Mouse (Mus musculus) intestine, postnatal 0 days (tissue): ENCODE measurements around the gene Smoc1. TPM values are rescaled to one million over a fixed set of nuclear protein-coding genes. Genes with fewer than 3 reads are reported as not detected.

ENCODE experiments used
- ATAC-seq: fragments of 200-750 bp; cut with Nextera tagmentation; 2 replicates; pipeline ENCODE4 v1.8.0; 2017; ENCODE audit warnings: mild to moderate bottlenecking, moderate TSS enrichment, moderate library complexity
- H3K27ac ChIP-seq: fragments of 300-500 bp; sonication (generic); 2 replicates; pipeline ENCODE4 v1.5.1; 2014; ENCODE audit warnings: mild to moderate bottlenecking, low read depth, low read length, moderate library complexity
- H3K27me3 ChIP-seq: fragments of 300-500 bp; sonication (generic); replicated peaks from 2 replicates; pipeline ENCODE4 v1.6.1; 2014; ENCODE audit warnings: low read length, mixed read lengths; ENCODE audit not compliant: control insufficient read depth, insufficient read depth
- H3K36me3 ChIP-seq: fragments of 300-500 bp; sonication (generic); 2 replicates; pipeline ENCODE4 v1.6.1; 2014; ENCODE audit warnings: mild to moderate bottlenecking, moderate library complexity; ENCODE audit not compliant: control insufficient read depth, insufficient read depth
- H3K4me1 ChIP-seq: fragments of 300-500 bp; sonication (generic); replicated peaks from 2 replicates; pipeline ENCODE4 v1.6.1; 2014; ENCODE audit warnings: antibody characterized with exemption, low read length, mixed read lengths; ENCODE audit not compliant: control insufficient read depth, insufficient read depth
- H3K4me2 ChIP-seq: fragments of 300-500 bp; sonication (generic); replicated peaks from 2 replicates; pipeline ENCODE4 v1.6.1; 2014; ENCODE audit warnings: low read depth, mild to moderate bottlenecking, moderate library complexity
- H3K4me3 ChIP-seq: fragments of 300-500 bp; sonication (generic); 2 replicates; pipeline ENCODE4 v1.5.1; 2014; ENCODE audit warnings: low read depth, low read length
- H3K9ac ChIP-seq: fragments of 300-500 bp; sonication (generic); 2 replicates; pipeline ENCODE4 v1.6.1; 2014; ENCODE audit warnings: mild to moderate bottlenecking, low read depth, low read length
- H3K9me3 ChIP-seq: fragments of 300-500 bp; sonication (generic); 2 replicates; pipeline ENCODE4 v1.6.1; 2016; ENCODE audit warnings: mixed run types; ENCODE audit not compliant: control insufficient read depth
- CTCF ChIP-seq: sonication (generic); IDR thresholded peaks from 2 replicates; pipeline ENCODE4 v1.5.1; 2016; ENCODE audit warnings: low read depth, mild to moderate bottlenecking, control low read depth, antibody characterized with exemption, moderate library complexity
- WGBS: fragments of 180-500 bp; shearing (Covaris S2); extraction: QIAGEN DNeasy Blood & Tissue Kit; methylation state at CpG from one replicate; pipeline ENCODE4 v1.1.7; 2014; 5-methylcytosine and 5-hydroxymethylcytosine counted together
- polyA plus RNA-seq: library from polyadenylated mRNA; unstranded; fragments of >200 nt; fragmentation: Nextera tagmentation; extraction: Ambion mirVana; gene quantifications from 2 replicates; pipeline ENCODE4 v1.2.1, GENCODE M21; 2015

Smoc1 gene
- polyA plus RNA-seq, 1 experiment from 2014 or later, result 3.9 TPM

DNA sequence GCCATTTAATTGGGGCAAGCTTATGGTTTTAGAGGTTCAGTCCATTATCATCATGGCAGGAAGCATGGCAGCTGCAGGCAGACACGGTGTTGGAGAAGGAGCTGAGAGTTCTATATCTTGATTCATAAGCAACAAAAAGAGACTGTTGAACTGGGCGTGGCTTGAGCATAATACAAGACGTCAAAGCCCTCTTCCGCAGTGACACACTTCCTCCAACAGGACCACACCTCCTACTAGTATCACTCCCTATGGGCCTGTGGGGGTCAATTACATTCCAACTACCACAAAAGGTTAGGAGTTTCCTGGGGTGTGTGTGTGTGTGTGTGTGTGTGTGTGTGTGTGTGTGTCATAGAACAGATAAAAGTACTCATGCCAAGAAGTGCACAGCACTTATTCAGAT is 25.7 kb upstream of the Smoc1 start:
- ATAC-seq, result no peak
- H3K36me3 ChIP-seq, result no peaks in the 10 kb centered on the region
- no peak overlapping the region for H3K4me2 ChIP-seq
- TF ChIP-seq CTCF, result no peak
- 0 out of 2 replicates have a peak, but pooled peaks cover 8% of the 10 kb centered on the region for H3K27me3 ChIP-seq
- no peak overlapping the region for H3K4me3 ChIP-seq
- 49% methylated on average over 4 of the region's 4 CpGs for WGBS
- H3K4me1 ChIP-seq, result no peaks in the 10 kb centered on the region
- H3K9me3 ChIP-seq, result no peaks in the 10 kb centered on the region
- no peak overlapping the region for H3K9ac ChIP-seq
- no peak overlapping the region for H3K27ac ChIP-seq

DNA sequence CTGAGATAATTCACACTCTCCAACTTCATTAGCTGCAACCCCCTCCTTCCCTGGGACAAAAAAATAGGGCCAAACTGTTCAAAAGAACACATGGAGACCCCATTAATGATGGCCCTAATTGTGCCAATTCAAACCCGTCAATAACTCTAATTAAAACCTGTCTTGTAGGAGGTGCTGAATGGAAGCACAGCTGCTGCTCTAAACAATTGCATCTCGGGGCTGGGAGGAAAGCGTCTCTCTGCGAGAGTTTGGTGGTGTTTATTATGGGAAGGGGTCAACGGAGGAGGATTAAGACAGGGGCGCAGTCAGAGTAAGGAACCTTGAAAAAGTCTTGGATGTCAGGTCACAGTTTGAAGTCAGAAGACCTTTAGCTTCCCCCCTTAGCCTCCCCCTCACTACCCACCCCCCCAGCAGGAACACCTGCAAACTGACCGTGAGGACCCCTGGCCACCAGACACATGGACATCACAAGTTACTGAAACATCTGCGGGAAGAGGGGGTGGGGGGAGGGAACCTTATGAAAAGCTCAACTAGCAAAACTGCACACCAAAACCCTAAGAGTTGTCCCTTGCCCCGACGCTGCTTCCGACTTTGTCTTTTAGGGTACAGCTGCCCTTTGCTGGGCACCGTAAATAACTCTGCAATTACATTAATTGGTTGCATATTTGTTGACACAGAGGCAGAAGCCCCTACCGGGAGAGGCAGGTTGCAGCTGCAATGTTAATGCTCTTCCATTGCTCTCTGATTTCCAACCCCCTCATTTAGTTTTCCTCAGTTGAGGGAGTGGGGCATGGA is 23.6 kb upstream of the Smoc1 start:
- no peaks in the 10 kb centered on the region for H3K4me1 ChIP-seq
- H3K9me3 ChIP-seq, result no peaks in the 10 kb centered on the region
- H3K4me3 ChIP-seq, result no peak overlapping the region
- no peak for ATAC-seq
- no peaks in the 10 kb centered on the region for H3K36me3 ChIP-seq
- no peak for TF ChIP-seq CTCF
- H3K4me2 ChIP-seq, result no peak overlapping the region
- 0 out of 2 replicates have a peak, but pooled peaks cover 8% of the 10 kb centered on the region for H3K27me3 ChIP-seq
- no peak overlapping the region for H3K9ac ChIP-seq
- H3K27ac ChIP-seq, result no peak overlapping the region
- 58% methylated on average over 13 of the region's 13 CpGs for WGBS

DNA sequence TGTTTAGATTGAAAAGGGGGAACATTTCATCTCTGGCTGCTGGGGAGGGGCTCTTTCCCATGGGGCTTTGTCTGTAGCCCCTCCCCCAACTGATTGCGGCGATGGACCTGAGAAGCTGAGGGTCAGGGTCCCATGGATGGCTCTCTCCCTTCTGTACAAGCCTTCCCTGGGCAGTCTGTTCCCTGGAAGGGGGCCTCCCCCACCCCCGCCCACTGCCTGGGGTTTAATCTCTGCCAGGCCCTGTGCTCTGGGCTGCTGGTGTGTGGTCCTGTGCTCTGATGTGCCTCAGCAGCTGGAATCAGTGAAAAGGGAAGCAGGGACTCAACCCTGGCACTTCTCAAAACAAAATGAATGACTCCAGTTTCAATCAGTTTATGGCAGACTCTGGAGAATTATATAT is 16.8 kb upstream of the Smoc1 start:
- ATAC-seq, result no peak

DNA sequence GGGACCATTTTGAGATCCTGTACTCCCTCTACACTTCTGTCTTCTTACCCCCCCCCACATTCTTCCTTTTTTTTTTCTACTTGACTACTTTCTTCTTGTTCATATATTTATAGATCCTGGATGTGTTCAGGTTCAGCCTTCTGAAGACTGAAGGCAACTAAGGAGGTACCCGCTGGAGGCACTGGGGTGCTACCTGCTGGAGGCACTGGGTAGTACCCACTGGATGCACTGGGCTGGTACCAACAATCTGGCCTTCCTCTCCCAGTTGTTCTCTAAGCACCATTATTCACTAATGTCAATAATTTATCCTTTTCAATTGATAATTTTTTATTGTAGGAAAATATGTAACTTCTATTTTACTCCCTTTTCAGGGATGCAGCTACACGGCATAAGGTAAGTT is 14.6 kb upstream of the Smoc1 start:
- H3K4me1 ChIP-seq, result no peaks in the 10 kb centered on the region
- WGBS, result 83% methylated on average over 2 of the region's 2 CpGs
- H3K36me3 ChIP-seq, result no peaks in the 10 kb centered on the region
- no peak overlapping the region for H3K27ac ChIP-seq
- no peaks in the 10 kb centered on the region for H3K27me3 ChIP-seq
- H3K4me2 ChIP-seq, result no peak overlapping the region
- no peak overlapping the region for H3K4me3 ChIP-seq
- no peak for ATAC-seq
- H3K9ac ChIP-seq, result no peak overlapping the region
- H3K9me3 ChIP-seq, result no peaks in the 10 kb centered on the region
- TF ChIP-seq CTCF, result 0 out of 2 replicates have a peak, but pooled peaks have one; percentile 15

More for the DNA sequence above, 16.8 kb upstream of the Smoc1 start:
- no peak overlapping the region for H3K9ac ChIP-seq
- WGBS, result 20% methylated on average over 3 of the region's 3 CpGs
- TF ChIP-seq CTCF, result no peak
- no peaks in the 10 kb centered on the region for H3K27me3 ChIP-seq
- no peaks in the 10 kb centered on the region for H3K9me3 ChIP-seq
- 0 out of 2 replicates have a peak overlapping the region, but pooled peaks have one; percentile 13 for H3K4me2 ChIP-seq
- H3K36me3 ChIP-seq, result no peaks in the 10 kb centered on the region
- H3K4me1 ChIP-seq, result no peaks in the 10 kb centered on the region
- no peak overlapping the region for H3K27ac ChIP-seq
- no peak overlapping the region for H3K4me3 ChIP-seq

DNA sequence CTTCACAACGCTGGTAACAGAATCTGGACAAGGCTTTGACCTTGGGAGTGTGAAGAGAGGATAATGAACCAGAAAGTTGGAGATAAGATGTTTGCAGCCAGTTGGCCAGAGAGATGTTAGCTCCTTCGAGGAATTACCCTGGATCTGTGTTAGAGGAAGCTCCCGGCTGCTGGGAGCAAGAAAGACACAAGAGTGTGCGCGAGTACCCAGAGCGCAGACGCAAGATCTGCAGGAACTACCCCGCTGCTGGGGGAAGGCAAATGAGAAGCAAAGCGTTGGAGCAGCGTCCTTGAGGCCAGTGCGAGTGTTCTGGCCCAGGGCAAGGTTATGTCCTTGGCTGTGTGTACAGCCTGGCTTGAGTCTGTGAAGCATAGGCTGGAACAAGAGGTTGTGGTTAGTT is 13.1 kb upstream of the Smoc1 start:
- 67% methylated on average over 11 of the region's 11 CpGs for WGBS
- ATAC-seq, result no peak

DNA sequence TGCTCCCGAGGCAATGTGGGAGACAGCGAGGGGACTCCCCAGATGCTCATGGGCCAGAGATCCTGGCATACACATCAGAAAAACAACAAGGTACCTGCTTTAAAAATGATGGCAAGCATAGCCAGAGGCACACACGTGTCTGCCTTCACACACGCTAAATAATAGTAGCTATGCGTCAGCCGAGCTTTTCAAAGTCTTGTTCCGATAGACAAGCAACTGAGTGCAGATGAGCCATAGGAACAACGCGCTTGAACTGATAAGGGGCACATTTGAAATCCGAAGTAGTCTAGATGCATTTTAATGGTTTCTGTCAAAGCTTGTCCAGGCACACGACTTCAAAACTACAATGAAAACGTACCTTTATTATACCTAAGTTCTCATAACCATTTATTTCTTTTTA is 9.0 kb upstream of the Smoc1 start:
- no peak overlapping the region for H3K9ac ChIP-seq
- H3K27me3 ChIP-seq, result no peaks in the 10 kb centered on the region
- no peak overlapping the region for H3K4me2 ChIP-seq
- TF ChIP-seq CTCF, result no peak
- ATAC-seq, result no peak
- no peaks in the 10 kb centered on the region for H3K36me3 ChIP-seq
- H3K27ac ChIP-seq, result no peak overlapping the region
- H3K4me1 ChIP-seq, result no peaks in the 10 kb centered on the region
- no peak overlapping the region for H3K4me3 ChIP-seq
- 93% methylated on average over 12 of the region's 12 CpGs for WGBS
- H3K9me3 ChIP-seq, result no peaks in the 10 kb centered on the region

More for the DNA sequence above, 13.1 kb upstream of the Smoc1 start:
- no peak for TF ChIP-seq CTCF
- Histone ChIP-seq H3K4me2 (no peak overlapping the region), H3K4me1 (no peaks in the 10 kb centered on the region), H3K36me3 (no peaks in the 10 kb centered on the region), H3K9ac (no peak overlapping the region), H3K4me3 (no peak overlapping the region), H3K9me3 (no peaks in the 10 kb centered on the region), H3K27ac (no peak overlapping the region), H3K27me3 (no peaks in the 10 kb centered on the region)
